Mouse (Mus musculus) heart, adult 2 months (tissue): ENCODE results near the gene Ms4a6d. TPM values are rescaled to one million over a fixed set of nuclear protein-coding genes. Genes with fewer than 3 reads are reported as not detected.
"Not testable (repeated sequence)": the region's sequence is repeated elsewhere in the genome, so short reads cannot be mapped to it uniquely, and the experiment has no call there.

Source experiments
- DNase-seq, 2 experiments: peaks; one replicate each; pipeline ENCODE4 v3.0.0; 2021
- H3K27ac ChIP-seq: fragments of 200-600 bp; 2 replicates; pipeline ENCODE4 v1.8.1; 2022
- H3K27me3 ChIP-seq: fragments of 200-500 bp; 2 replicates; pipeline ENCODE4 v1.6.1; 2012; ENCODE audit warnings: mild to moderate bottlenecking, low read length, inconsistent platforms, mixed read lengths; ENCODE audit not compliant: control insufficient read depth, insufficient read depth
- H3K36me3 ChIP-seq: fragments of 200-500 bp; 2 replicates; pipeline ENCODE4 v1.6.1; 2012; ENCODE audit warnings: low read length, inconsistent platforms; ENCODE audit not compliant: control insufficient read depth, insufficient read depth
- H3K4me1 ChIP-seq: fragments of 200-500 bp; 2 replicates; pipeline ENCODE4 v1.6.1; 2011; ENCODE audit warnings: low read length; ENCODE audit not compliant: control insufficient read depth, insufficient read depth
- H3K4me3 ChIP-seq: fragments of 200-600 bp; 2 replicates; pipeline ENCODE4 v1.8.1; 2022
- H3K79me2 ChIP-seq: fragments of 200-500 bp; replicated peaks from 2 replicates; pipeline ENCODE4 v1.6.1; 2012; ENCODE audit warnings: mild to moderate bottlenecking, inconsistent platforms, low read length, moderate library complexity, mixed read lengths; ENCODE audit not compliant: control insufficient read depth, insufficient read depth
- H3K9ac ChIP-seq: fragments of 200-500 bp; 2 replicates; pipeline ENCODE4 v1.6.1; 2012; ENCODE audit warnings: low read depth, mild to moderate bottlenecking, control low read depth, inconsistent platforms, low read length, mixed read lengths
- CTCF ChIP-seq: fragments of 200-600 bp; IDR thresholded peaks from 2 replicates; pipeline ENCODE4 v1.8.1; 2022; ENCODE audit warnings: antibody characterized with exemption, mild to moderate bottlenecking, moderate library complexity
- EP300 ChIP-seq: fragments of 200-500 bp; IDR thresholded peaks from 2 replicates; pipeline ENCODE4 v1.6.1; 2011; ENCODE audit warnings: low read depth, low read length, control low read depth; ENCODE audit not compliant: insufficient read depth
- POLR2A ChIP-seq: fragments of 200-500 bp; IDR thresholded peaks from 2 replicates; pipeline ENCODE4 v1.6.1; 2011; ENCODE audit warnings: mild to moderate bottlenecking, low read depth, low read length, control low read depth; ENCODE audit not compliant: insufficient read depth
- WGBS: fragments of 180-500 bp; shearing (Covaris S2); methylation state at CpG from one replicate; pipeline ENCODE4 v1.1.7; 2018; 5-methylcytosine and 5-hydroxymethylcytosine counted together
- intact Hi-C: fragments of 180-260 bp; cut with DNase I; formaldehyde crosslinking; loops from one replicate; pipeline ENCODE4 v1.15.1; 2025
- polyA plus RNA-seq: library from polyadenylated mRNA; depleted of rRNA; stranded (reverse); fragments of >200 nt; gene quantifications from 2 replicates; pipeline ENCODE4 v1.2.3, GENCODE M21; 2012; rRNA removed
- total RNA-seq, 2 experiments: library from RNA; stranded (reverse); gene quantifications; 2 replicates each; pipeline ENCODE4 v1.2.3; 2021

Ms4a6d gene
- total and polyA plus RNA-seq, 3 experiments, result 1.8 to 3.9 (median 3.6) TPM

GRCm38 (mm10) chr19:11554726-11555125, 49.9 kb downstream of the Ms4a6d start:
- TF ChIP-seq CTCF, result no peak
- TF ChIP-seq EP300, result no peak
- no peak for TF ChIP-seq POLR2A
- intact Hi-C loops, result no loop called here

DNA sequence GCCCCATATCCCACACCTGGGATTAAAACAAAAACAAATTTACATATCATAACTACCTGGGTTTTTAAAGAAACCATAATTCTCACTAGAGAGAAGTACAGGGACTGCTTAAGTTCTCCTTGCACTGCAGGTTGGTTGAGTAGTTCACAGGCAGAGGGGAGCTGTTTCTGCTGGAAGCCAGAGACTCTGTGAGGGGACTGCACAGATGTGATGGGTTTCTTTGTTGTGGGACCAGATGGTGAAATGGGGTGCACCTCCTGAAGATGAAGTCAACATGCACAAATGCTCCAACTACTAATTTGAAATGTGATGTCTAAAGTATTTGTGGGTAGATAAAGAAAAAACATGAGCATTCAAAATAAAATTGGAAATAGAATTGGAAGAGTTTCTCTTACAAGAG, 56.7 kb downstream of the Ms4a6d start:
- Histone ChIP-seq H3K79me2 (no peaks in the 10 kb centered on the region), H3K4me3 (no peak overlapping the region), H3K36me3 (no peaks in the 10 kb centered on the region), H3K4me1 (no peaks in the 10 kb centered on the region), H3K9ac (no peak overlapping the region), H3K27me3 (no peaks in the 10 kb centered on the region), H3K27ac (no peak overlapping the region)
- TF ChIP-seq POLR2A, result no peak
- TF ChIP-seq EP300, result no peak
- TF ChIP-seq CTCF, result no peak
- no peak for DNase-seq
- intact Hi-C loops, result loop anchor here (2.0 kb wide), 1 partner anchor 47 kb away; no protein-coding TSS in a partner anchor

More at GRCm38 (mm10) chr19:11554726-11555125, 49.9 kb downstream of the Ms4a6d start:
- no peaks in the 10 kb centered on the region for H3K27me3 ChIP-seq
- no peak overlapping the region for H3K27ac ChIP-seq
- H3K36me3 ChIP-seq, result no peaks in the 10 kb centered on the region
- H3K9ac ChIP-seq, result no peak overlapping the region
- WGBS, result 76% methylated on average over 5 of the region's 5 CpGs
- no peaks in the 10 kb centered on the region for H3K79me2 ChIP-seq
- no peaks in the 10 kb centered on the region for H3K4me1 ChIP-seq
- H3K4me3 ChIP-seq, result no peak overlapping the region
- no peak for DNase-seq

GRCm38 (mm10) chr19:11544383-11544782, 60.3 kb downstream of the Ms4a6d start:
- H3K27ac ChIP-seq, intact Hi-C loops, H3K9ac ChIP-seq, H3K36me3 ChIP-seq, H3K79me2 ChIP-seq, H3K4me1 ChIP-seq, H3K4me3 ChIP-seq, DNase-seq, H3K27me3 ChIP-seq: not testable (repeated sequence)
- 81% methylated on average over 2 of the region's 2 CpGs for WGBS

DNA sequence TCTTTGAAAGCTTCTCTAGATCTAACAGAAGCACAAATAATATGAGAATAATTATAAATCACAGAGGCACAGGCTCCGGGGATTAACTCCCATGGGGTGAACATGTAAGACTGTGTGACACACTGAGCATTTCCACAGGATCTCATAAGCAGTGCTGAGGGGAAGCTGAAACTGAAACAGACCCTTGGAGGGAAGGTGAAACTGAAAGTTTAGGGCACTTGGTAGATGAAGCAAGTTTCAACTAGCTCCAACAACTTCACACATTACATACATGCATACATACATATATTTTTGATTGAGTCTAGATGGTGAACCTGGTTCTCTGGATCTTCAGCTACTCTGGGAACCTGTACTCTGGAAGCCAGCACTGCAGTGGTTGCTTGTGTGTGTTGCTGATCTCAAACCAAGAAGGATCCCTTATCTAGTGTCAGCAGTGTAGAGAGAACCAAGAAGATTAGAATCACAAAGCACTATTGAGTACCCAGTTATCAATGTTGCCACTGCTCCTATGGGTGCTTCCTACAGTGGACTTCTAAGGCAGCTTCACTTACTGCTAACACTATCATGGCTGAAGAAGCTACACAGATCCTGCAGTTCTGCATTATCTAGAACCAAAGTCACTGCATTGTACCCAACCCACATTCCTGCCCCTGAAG, 64.4 kb downstream of the Ms4a6d start:
- DNase-seq, intact Hi-C loops, H3K27ac ChIP-seq, H3K4me3 ChIP-seq, H3K27me3 ChIP-seq, H3K79me2 ChIP-seq, H3K4me1 ChIP-seq, H3K9ac ChIP-seq, H3K36me3 ChIP-seq: not testable (repeated sequence)
- 69% methylated on average over 1 of the region's 1 CpGs for WGBS

DNA sequence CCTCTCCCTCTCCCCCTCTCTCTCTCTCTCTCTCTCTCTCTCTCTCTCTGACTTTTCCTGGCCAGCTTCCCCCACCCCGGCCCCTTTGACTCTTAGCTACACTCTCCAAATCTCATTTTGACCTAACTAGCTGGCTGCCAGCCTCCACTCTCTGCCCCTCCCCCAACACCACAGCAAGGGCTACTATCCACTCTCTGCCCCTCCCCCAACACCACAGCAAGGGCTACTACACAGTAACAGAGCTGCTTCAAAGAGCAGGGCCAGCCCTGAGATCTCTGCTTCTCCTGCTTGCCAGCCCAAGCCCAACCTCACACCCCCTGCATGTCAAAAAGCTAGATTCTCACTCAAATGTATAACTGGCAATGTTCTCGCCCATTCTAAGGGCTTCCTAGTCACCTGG, 67.3 kb downstream of the Ms4a6d start:
- Histone ChIP-seq H3K79me2 (no peaks in the 10 kb centered on the region), H3K4me1 (no peaks in the 10 kb centered on the region; the same call in 1 of the 2 replicates), H3K9ac (no peak overlapping the region), H3K36me3 (no peaks in the 10 kb centered on the region), H3K27ac (no peak overlapping the region), H3K4me3 (no peak overlapping the region), H3K27me3 (no peaks in the 10 kb centered on the region)
- DNase-seq, result peak; percentile 30 to 39
- no peak for TF ChIP-seq EP300
- no peak for TF ChIP-seq POLR2A
- intact Hi-C loops, result no loop called here
- WGBS, result 21% methylated on average over 2 of the region's 2 CpGs

Other genes starting within 250 kb of the Ms4a6d start
- gene Ms4a4a, start 229.3 kb downstream of the Ms4a6d start, total RNA-seq, result 1 to 10 TPM; 5.7 to 8.0 TPM
- gene Ms4a4a, start 229.3 kb downstream of the Ms4a6d start, polyA plus RNA-seq, result 0.35 and 1.5 TPM in 2 replicates
- under 1 TPM; 0.77 to 0.84 TPM for gene Ms4a4c, start 200.1 kb downstream of the Ms4a6d start, total RNA-seq
- 0.18 and 1.2 TPM in 2 replicates for gene Ms4a4c, start 200.1 kb downstream of the Ms4a6d start, polyA plus RNA-seq
- gene Ms4a4b, start 161.3 kb downstream of the Ms4a6d start, total RNA-seq, result under 1 TPM; 0.59 to 0.65 TPM
- gene Ms4a4b, start 161.3 kb downstream of the Ms4a6d start, polyA plus RNA-seq, result 1.8 and 2.8 TPM in 2 replicates
- 1 to 10 TPM; 8.1 to 9.1 TPM for gene Ms4a6c, start 135.5 kb downstream of the Ms4a6d start, total RNA-seq
- 3.9 and 4.0 TPM in 2 replicates for gene Ms4a6c, start 135.5 kb downstream of the Ms4a6d start, polyA plus RNA-seq
- gene Gm8369, start 118.9 kb downstream of the Ms4a6d start, total RNA-seq, result under 1 TPM in 1 of 2 experiments, not detected in 1; 0.32 TPM
- gene Gm8369, start 118.9 kb downstream of the Ms4a6d start, polyA plus RNA-seq, result 1.4 and 1.7 TPM in 2 replicates
- gene Ms4a6b, start 88.3 kb downstream of the Ms4a6d start, total RNA-seq, result 1 to 10 TPM; 5.1 to 9.3 TPM
- 3.1 and 4.5 TPM in 2 replicates for gene Ms4a6b, start 88.3 kb downstream of the Ms4a6d start, polyA plus RNA-seq
- 1 to 10 TPM; 6.9 to 8.0 TPM for gene Ms4a4d, start 68.0 kb downstream of the Ms4a6d start, total RNA-seq
- gene Ms4a4d, start 68.0 kb downstream of the Ms4a6d start, polyA plus RNA-seq, result 16.0 and 19.6 TPM in 2 replicates
- under 1 TPM in 1 of 2 experiments, not detected in 1; 0.16 TPM for gene Ms4a2, start 18.9 kb upstream of the Ms4a6d start, total RNA-seq
- gene Ms4a2, start 18.9 kb upstream of the Ms4a6d start, polyA plus RNA-seq, result 0.12 and 0.18 TPM in 2 replicates
- gene Ms4a3, start 36.0 kb upstream of the Ms4a6d start, total RNA-seq, result not detected
- gene Ms4a3, start 36.0 kb upstream of the Ms4a6d start, polyA plus RNA-seq, result not detected in 2 replicates
- not detected for gene Oosp2, start 55.7 kb upstream of the Ms4a6d start, total RNA-seq
- gene Oosp2, start 55.7 kb upstream of the Ms4a6d start, polyA plus RNA-seq, result not detected in 2 replicates
- gene Oosp1, start 86.3 kb upstream of the Ms4a6d start, total RNA-seq, result not detected
- not detected in 2 replicates for gene Oosp1, start 86.3 kb upstream of the Ms4a6d start, polyA plus RNA-seq
- gene Oosp3, start 92.2 kb upstream of the Ms4a6d start, total RNA-seq, result not detected
- gene Oosp3, start 92.2 kb upstream of the Ms4a6d start, polyA plus RNA-seq, result not detected in 2 replicates
- gene Gif, start 142.7 kb upstream of the Ms4a6d start, total RNA-seq, result not detected
- gene Gif, start 142.7 kb upstream of the Ms4a6d start, polyA plus RNA-seq, result not detected in 2 replicates
- 100 to 1,000 TPM in 1 of 2 experiments, 10 to 100 TPM in 1; 99.5 to 109 TPM for gene Mrpl16, start 165.5 kb upstream of the Ms4a6d start, total RNA-seq
- 41.8 and 58.7 TPM in 2 replicates for gene Mrpl16, start 165.5 kb upstream of the Ms4a6d start, polyA plus RNA-seq
- gene Stx3, start 214.6 kb upstream of the Ms4a6d start, total RNA-seq, result 1 to 10 TPM; 3.6 to 3.9 TPM
- gene Stx3, start 214.6 kb upstream of the Ms4a6d start, polyA plus RNA-seq, result 3.9 and 6.1 TPM in 2 replicates
- not detected for gene Olfr1417, start 234.4 kb upstream of the Ms4a6d start, total RNA-seq
- gene Olfr1417, start 234.4 kb upstream of the Ms4a6d start, polyA plus RNA-seq, result not detected in 2 replicates